Mouse (Mus musculus) thymus, postnatal 36 days (tissue): Measurements from ENCODE around the gene Rnf223.
A peak's percentile ranks its signal among the peaks of the same experiment; 100 is the strongest.
"Not testable (repeated sequence)": the region's sequence is repeated elsewhere in the genome, so short reads cannot be mapped to it uniquely, and the experiment has no call there.

Source experiments
- DNase-seq, 2 experiments: peaks; one replicate each; pipeline ENCODE4 v3.0.0; 2022; ENCODE audit warnings: mixed read lengths in 2 of 2

Gene Rnf223

DNA sequence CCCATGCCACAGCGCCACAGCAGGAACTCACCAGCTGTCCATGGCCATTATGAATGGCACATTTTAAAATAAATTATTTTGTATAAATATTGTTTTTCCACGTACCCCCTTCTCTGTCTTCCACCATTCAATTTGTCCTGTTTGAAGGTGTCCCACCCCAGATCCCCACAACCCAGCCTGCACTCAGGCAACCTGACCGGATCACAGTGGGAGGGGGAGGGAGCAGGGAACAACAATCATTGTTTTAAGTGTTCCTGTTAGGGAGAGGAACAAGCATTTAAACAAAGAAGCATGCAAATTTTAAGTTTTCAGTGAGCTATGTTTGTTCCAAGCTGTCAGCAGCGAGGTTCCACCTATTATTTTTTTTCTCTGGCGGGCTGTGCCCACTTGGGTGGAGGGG, 3.0 kb downstream of the Rnf223 start:
- DNase-seq = no peak

- no peak for DNase-seq
Observed at GRCm38 (mm10) chr4:156133943-156134605, 3.8 kb downstream of the Rnf223 start.

GRCm38 (mm10) chr4:156135112-156135511, 4.8 kb downstream of the Rnf223 start:
- no peak for DNase-seq

GRCm38 (mm10) chr4:156135801-156136200, 5.5 kb downstream of the Rnf223 start:
- DNase-seq = no peak

DNA sequence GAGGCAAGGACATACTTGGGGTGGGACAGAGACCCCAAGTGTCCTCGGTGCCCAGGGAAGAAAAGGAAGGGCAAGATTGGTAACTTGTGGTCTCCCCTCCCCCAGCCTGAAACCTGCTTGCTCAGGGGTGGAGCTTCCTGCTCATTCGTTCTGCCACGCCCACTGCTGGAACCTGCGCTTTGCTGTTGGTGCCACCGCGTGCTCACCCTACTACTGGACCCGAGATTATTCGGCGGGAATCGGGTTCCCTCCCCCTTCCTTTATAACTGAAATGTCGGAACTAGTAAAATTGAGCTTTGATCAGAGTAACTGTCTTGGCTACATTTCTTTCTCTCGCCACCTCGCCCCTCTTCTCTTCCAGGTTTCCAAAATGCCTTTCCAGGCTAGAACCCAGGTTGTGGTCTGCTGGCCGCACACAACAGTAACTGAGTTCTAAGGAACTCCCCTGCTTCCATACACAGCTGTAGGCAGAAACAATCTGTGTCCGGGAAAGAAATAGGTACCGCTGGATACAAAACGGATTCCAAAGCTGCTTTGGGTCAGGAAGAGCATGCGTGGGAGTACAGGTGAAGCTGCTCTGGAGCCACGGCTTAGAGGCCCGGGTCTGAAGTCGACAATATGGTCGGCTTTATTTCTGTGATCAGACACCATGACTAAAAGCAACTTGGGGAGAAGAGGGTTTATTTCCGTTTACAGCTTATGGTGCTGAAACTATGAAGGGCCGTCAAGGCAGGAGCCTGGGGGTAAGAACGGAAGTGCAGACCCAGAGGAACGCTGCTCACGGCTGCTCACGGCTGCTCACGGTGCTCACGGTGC, 6.2 kb downstream of the Rnf223 start:
- DNase-seq = peak in 1 of 2 experiments; percentile 27

- not testable (repeated sequence) for DNase-seq
Observed at GRCm38 (mm10) chr4:156150887-156151286, 20.6 kb downstream of the Rnf223 start.

DNA sequence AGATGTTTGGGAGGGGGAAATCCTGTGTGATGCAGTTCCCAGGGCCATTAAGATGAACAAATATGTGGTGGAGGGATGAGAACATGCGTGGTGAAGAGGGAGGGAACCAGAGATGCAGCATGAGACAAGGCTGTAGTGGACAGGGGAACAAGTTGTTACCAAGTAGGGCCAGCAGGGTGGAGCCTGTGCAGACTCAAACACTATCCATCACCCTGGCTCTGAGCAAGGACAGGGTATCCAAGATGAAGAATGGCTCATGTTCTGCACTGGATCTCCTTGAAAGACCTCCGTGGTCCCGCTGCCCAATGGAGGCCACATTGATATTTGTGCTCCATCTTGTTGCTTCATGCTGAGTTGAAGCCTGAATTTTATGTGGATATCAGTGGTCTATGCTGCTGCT, 24.5 kb downstream of the Rnf223 start:
- DNase-seq = no peak

GRCm38 (mm10) chr4:156166477-156166876, 36.2 kb downstream of the Rnf223 start:
- DNase-seq = peak in 1 of 2 experiments; percentile 15

DNA sequence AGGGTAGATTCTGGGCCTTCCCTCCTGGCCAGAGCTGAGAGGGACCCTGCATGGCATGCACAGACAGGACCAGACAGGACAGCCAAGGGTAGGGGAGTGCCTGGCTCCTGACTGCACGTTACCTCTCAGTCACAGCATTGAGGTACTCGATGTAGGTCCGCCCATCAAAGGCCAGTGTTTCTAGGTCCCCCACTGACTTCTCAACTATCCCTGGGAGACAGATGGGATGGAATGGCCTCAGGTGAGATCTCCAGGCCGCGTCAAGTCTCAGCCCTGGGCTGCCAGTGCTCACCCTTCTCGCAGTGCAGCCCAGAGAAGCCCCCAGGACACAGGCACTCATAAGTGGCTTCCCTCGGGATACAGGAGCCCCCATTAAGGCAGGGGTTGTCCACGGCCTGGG, 38.3 kb downstream of the Rnf223 start:
- DNase-seq = no peak

DNA sequence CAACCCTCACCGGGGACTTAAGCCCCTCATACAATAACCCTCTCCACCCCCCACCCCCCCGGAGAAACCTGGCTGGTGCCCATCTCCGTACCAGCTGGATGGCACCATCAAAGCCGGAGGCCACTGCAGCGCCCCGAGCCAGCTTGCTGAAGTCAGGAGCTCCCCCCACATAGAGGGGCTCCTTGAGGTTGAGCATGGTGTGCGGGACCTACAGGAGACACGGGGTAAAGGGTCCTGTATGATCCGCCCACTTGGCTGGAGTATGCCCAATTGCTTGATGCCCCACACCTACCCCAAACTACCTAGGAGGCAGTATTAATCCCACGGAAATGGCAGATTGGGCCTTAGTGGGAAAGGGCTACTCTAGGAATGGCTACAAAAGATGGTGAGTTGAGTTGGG, 38.8 kb downstream of the Rnf223 start:
- DNase-seq = no peak

DNA sequence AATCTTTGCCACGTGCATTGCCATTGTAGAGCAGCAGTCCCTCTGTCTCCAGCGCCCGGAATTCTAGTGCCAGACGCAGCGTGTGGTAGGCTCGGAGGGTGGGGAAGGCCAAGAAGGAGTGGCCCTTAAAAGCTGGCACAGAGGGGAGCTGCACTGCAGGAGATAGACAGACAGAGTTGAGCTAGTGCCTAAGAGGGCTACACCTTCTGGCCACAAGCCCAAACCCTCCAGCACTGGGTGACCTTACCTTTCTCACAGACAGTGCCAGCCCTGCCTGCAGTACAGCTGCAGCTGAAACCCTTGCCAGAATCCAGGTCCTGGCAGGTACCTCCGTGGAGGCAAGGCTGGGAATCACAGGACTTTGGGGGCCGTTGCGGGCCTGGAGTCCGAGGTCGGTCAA, 41.5 kb downstream of the Rnf223 start:
- no peak for DNase-seq

- no peak for DNase-seq
Observed at GRCm38 (mm10) chr4:156177630-156178029, 47.3 kb downstream of the Rnf223 start.
